In the genomic region with DNA sequence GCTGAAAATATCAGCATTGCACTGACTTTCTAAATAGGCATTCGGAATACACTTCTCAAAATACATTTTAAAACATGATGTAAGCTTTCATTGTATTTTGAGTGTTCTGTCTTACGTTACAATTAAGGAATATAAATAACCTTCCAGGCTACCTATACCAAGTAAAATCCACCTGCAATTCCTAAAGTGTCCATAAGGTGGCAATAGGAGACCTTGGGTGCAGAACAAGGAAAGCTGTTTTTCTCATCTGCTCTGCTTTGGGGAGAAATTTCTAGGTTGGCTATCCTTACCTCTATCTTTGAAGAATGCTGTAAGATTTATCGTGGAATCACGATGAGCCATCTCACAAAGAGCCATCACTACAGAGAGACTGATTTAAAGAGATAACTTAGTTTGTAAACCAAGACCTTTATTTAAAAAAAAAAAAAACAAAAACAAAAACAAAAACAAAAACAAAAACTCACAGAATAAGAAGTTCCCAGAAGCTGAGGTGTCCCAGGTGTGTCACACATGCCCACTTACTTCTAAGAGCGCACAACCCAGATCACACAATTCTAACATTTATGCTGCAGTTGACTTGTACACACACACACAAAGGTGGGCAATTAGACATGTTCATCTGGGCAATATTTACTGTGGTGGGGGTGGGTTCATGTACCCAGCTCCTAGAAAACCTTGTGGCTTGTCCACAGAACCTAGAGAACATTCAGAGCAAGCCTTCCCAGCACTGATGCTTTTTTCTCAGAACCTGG, we compare ENCODE assay signal across 8 mouse cellular contexts.
DNase-seq lines count a peak whose midpoint lies in the region; ATAC-seq and TF ChIP-seq lines count a peak whose summit lies in the region.

No protein-coding gene starts in this region.

- H3K27ac ChIP-seq in gastrocnemius, adult 2 months: no peak overlapping the region
- H3K27ac ChIP-seq in forebrain, embryonic 14.5 days (ENCODE audit: low read depth, low read length): no peak overlapping the region

- H3K4me2 ChIP-seq in forebrain, embryonic 14.5 days (ENCODE audit: low read length): no peak overlapping the region

- WGBS in forebrain, embryonic 14.5 days: 32% methylated on average over 5 of the region's 5 CpGs

- no peak for DNase-seq in gastrocnemius, adult 2 months
- no peak for DNase-seq in gastrocnemius, postnatal 10 days
- DNase-seq in 3134 (ENCODE audit: extremely low read depth, insufficient read length, low spot score) (peak; percentile 6), R1 (ENCODE audit: low read depth, low spot score) (peak; percentile 78)
- peak; percentile 91 for DNase-seq in forebrain, embryonic 14.5 days (ENCODE audit: low spot score)
- DNase-seq in left cerebral cortex, postnatal 25 days (ENCODE audit: low spot score in 2 of 2): peak; percentile 59 to 69
- peak; percentile 81 for DNase-seq in retina, postnatal 1 day
- no peak for DNase-seq in spleen, adult 12 weeks (ENCODE audit: low spot score)

- ATAC-seq in forebrain, embryonic 14.5 days: peak; percentile 88

- H3K4me3 ChIP-seq in gastrocnemius, adult 2 months: no peak overlapping the region
- no peak overlapping the region for H3K4me3 ChIP-seq in forebrain, embryonic 14.5 days (ENCODE audit: low read depth, low read length)

- H3K9me3 ChIP-seq in forebrain, embryonic 14.5 days (replicated peaks; ENCODE audit: control insufficient read depth, low read length): no peaks in the 10 kb centered on the region

- intact Hi-C loops in gastrocnemius, adult 2 months (cut with DNase I): loop anchor here (2.0 kb wide), 1 partner anchor 644 kb away; no protein-coding TSS in a partner anchor
- intact Hi-C loops in left cerebral cortex, postnatal 25 days (cut with DNase I): loop anchor here (1.0 kb wide), 1 partner anchor 644 kb away; no protein-coding TSS in a partner anchor

- no peaks in the 10 kb centered on the region for H3K4me1 ChIP-seq in forebrain, embryonic 14.5 days (ENCODE audit: control insufficient read depth, insufficient read depth, low read length)

- no peaks in the 10 kb centered on the region for H3K27me3 ChIP-seq in forebrain, embryonic 14.5 days (replicated peaks; ENCODE audit: control insufficient read depth, insufficient read depth, low read length)

- TF ChIP-seq CTCF in gastrocnemius, adult 2 months (IDR thresholded peaks at IDR 0.05): peak; percentile 86

- H3K9ac ChIP-seq in forebrain, embryonic 14.5 days (ENCODE audit: low read length): no peak overlapping the region

- no peaks in the 10 kb centered on the region for H3K36me3 ChIP-seq in forebrain, embryonic 14.5 days (ENCODE audit: control insufficient read depth, insufficient read depth, low read length)

Comparison
In these comparisons a context has a peak if more than half of its experiments do, and no peak if none do; other contexts are left out.
1. DNase-seq: peak in 3134 (single experiment), R1 (single experiment), forebrain, embryonic 14.5 days (single experiment), left cerebral cortex, postnatal 25 days (2 of 2) and retina, postnatal 1 day (single experiment); none in gastrocnemius, adult 2 months (single experiment), gastrocnemius, postnatal 10 days (single experiment) and spleen, adult 12 weeks (single experiment).